Mouse (Mus musculus) 416B (cell line): ENCODE measurements around the gene Llgl1.

ENCODE experiments used
- DNase-seq: peaks from one replicate; pipeline ENCODE4 v3.0.0; 2011; ENCODE audit warnings: low read depth

Llgl1 gene

GRCm38 (mm10) chr11:60726601-60727391 lies 27.3 kb downstream of the Llgl1 start, which contains the start of gene Flii:
Flii (minus strand) TSS chr11:60727263.
- peak; percentile 68 for DNase-seq

- DNase-seq = no peak
These were observed 28.0 kb downstream of the Llgl1 start for GRCm38 (mm10) chr11:60727392-60728140.

- peak; percentile 98 for DNase-seq
These were observed 28.8 kb downstream of the Llgl1 start, which contains the start of gene Mief2 for GRCm38 (mm10) chr11:60728260-60728761. Mief2 (plus strand) TSS chr11:60728398.

GRCm38 (mm10) chr11:60729217-60729641 lies 29.7 kb downstream of the Llgl1 start:
- no peak for DNase-seq

- DNase-seq = peak; percentile 21
These were observed 30.6 kb downstream of the Llgl1 start for GRCm38 (mm10) chr11:60730169-60730568.

GRCm38 (mm10) chr11:60731251-60731650 lies 31.7 kb downstream of the Llgl1 start:
- DNase-seq = no peak

GRCm38 (mm10) chr11:60734206-60734605 lies 34.7 kb downstream of the Llgl1 start:
- DNase-seq = peak; percentile 40

GRCm38 (mm10) chr11:60735191-60735590 lies 35.7 kb downstream of the Llgl1 start:
- DNase-seq = peak; percentile 29

- DNase-seq = no peak
These were observed 37.0 kb downstream of the Llgl1 start for GRCm38 (mm10) chr11:60736491-60736890.

GRCm38 (mm10) chr11:60737450-60737849 lies 37.9 kb downstream of the Llgl1 start:
- DNase-seq = no peak

- no peak for DNase-seq
These were observed 40.8 kb downstream of the Llgl1 start for GRCm38 (mm10) chr11:60740321-60740720.

- no peak for DNase-seq
These were observed 56.0 kb downstream of the Llgl1 start for GRCm38 (mm10) chr11:60755570-60755969.

GRCm38 (mm10) chr11:60761681-60762080 lies 62.2 kb downstream of the Llgl1 start:
- peak; percentile 32 for DNase-seq
